Mouse (Mus musculus) adipocyte (in vitro differentiated cells): ENCODE results near the gene Mycs.

Source experiments
- DNase-seq: peaks from one replicate; pipeline ENCODE4 v3.0.0-alpha.2; 2016; ENCODE audit warnings: low spot score

The Mycs gene

DNA sequence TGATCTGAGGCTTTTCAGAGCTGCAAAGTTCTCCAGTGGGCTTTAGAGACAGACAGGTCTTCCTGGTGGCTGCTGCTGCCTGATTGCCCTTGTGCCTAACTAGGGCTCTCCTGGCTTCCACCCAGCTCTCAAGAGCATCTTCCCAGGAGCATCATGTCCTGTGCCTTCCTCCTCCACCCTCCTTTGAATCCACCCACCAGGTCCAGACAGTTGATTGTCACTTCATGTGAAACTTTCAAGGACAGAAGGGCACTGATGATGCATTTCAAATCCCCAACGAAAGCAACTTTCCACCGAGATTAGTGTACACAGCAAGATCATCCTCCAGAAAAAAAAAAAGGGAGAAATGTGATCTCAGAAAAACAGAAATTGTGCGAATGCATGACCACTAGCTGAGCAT is at the start of gene Mycs:
TSS of gene Mycs (minus strand) at position 101 of the 400 bp plus-strand sequence.
- no peak for DNase-seq

DNA sequence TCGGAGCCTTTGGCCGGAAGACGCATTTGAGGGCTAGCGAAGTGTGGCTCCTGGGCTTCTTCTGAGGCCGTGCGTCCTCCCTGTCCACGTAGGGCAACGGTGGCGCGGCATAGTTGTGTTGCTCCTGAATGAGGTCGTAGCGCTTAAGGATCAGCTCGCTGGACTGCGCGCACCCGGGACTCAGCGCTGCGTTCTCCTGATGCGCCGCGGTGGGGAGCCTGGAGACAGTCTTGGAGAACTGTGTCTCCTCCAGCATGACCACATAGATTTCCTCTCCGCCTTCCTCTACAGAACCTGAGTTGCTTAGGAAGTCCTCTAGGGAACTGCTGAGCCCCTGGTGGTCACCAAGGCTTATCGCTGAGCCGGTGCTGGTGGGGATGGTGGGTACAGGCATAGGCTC is 1.0 kb downstream of the Mycs start:
- DNase-seq: no peak
